Mouse (Mus musculus) megakaryocyte, embryonic 14.5 days (primary cell): ENCODE results near the gene Cd44. TPM values are rescaled to one million over a fixed set of nuclear protein-coding genes. Genes with fewer than 3 reads are reported as not detected.

ENCODE experiments used
- H3K27me3 ChIP-seq: replicated peaks from 2 replicates; pipeline ENCODE3; 2012; ENCODE audit warnings: inconsistent platforms
- H3K36me3 ChIP-seq: replicated peaks from 2 replicates; pipeline ENCODE3; 2012; ENCODE audit warnings: low read length, inconsistent platforms, mixed read lengths
- H3K4me1 ChIP-seq: 2 replicates; pipeline ENCODE4 v1.6.1; 2012; ENCODE audit warnings: inconsistent platforms
- H3K4me3 ChIP-seq: replicated peaks from 2 replicates; pipeline ENCODE3; 2012; ENCODE audit warnings: moderate library complexity, mild to moderate bottlenecking, inconsistent platforms
- H3K9me3 ChIP-seq: 2 replicates; pipeline ENCODE4 v1.6.1; 2012; ENCODE audit warnings: inconsistent platforms
- FLI1 ChIP-seq: IDR thresholded peaks from 2 replicates; pipeline ENCODE4 v1.6.1; 2012; ENCODE audit warnings: low read length, inconsistent platforms, mixed read lengths
- GATA1 ChIP-seq: IDR thresholded peaks from 3 replicates; pipeline ENCODE4 v1.6.1; 2012; ENCODE audit warnings: mixed read lengths, low read length, inconsistent platforms, borderline replicate concordance
- polyA plus RNA-seq: library from polyadenylated mRNA; stranded (reverse); fragments of >175 nt; gene quantifications from 2 replicates; pipeline ENCODE4 v1.2.3, GENCODE M21; 2012; ENCODE audit warnings: low replicate concordance; ENCODE audit not compliant: insufficient read depth

Gene Cd44
- polyA plus RNA-seq, 1 experiment: 10.6 TPM

- H3K4me3 ChIP-seq: no peak overlapping the region
- peaks cover under 1% of the 10 kb centered on the region; the same call in 1 of the 2 replicates for H3K9me3 ChIP-seq
- no peaks in the 10 kb centered on the region for H3K36me3 ChIP-seq
- H3K27me3 ChIP-seq: peaks cover 16% of the 10 kb centered on the region
- H3K4me1 ChIP-seq: no peaks in the 10 kb centered on the region
- TF ChIP-seq FLI1: no peak
- no peak for TF ChIP-seq GATA1
Observed at GRCm38 (mm10) chr2:102775561-102775960, 125.9 kb downstream of the Cd44 start.

GRCm38 (mm10) chr2:102774700-102775099, 126.8 kb downstream of the Cd44 start:
- Histone ChIP-seq H3K27me3 (peaks cover 14% of the 10 kb centered on the region), H3K9me3 (peaks cover 3% of the 10 kb centered on the region; the same call in 1 of the 2 replicates), H3K36me3 (no peaks in the 10 kb centered on the region), H3K4me3 (no peak overlapping the region), H3K4me1 (no peaks in the 10 kb centered on the region)
- TF ChIP-seq FLI1: no peak
- TF ChIP-seq GATA1: no peak

GRCm38 (mm10) chr2:102772276-102772675, 129.2 kb downstream of the Cd44 start:
- H3K4me1 ChIP-seq: no peaks in the 10 kb centered on the region
- TF ChIP-seq GATA1 (no peak), FLI1 (no peak)
- no peak overlapping the region for H3K4me3 ChIP-seq
- peaks cover 3% of the 10 kb centered on the region; the same call in 1 of the 2 replicates for H3K9me3 ChIP-seq
- H3K27me3 ChIP-seq: peaks cover 17% of the 10 kb centered on the region
- H3K36me3 ChIP-seq: no peaks in the 10 kb centered on the region

GRCm38 (mm10) chr2:102771304-102771703, 130.2 kb downstream of the Cd44 start:
- Histone ChIP-seq H3K27me3 (peaks cover 20% of the 10 kb centered on the region), H3K36me3 (no peaks in the 10 kb centered on the region), H3K4me1 (no peaks in the 10 kb centered on the region), H3K9me3 (peaks cover 3% of the 10 kb centered on the region; the same call in 1 of the 2 replicates), H3K4me3 (no peak overlapping the region)
- TF ChIP-seq FLI1 (no peak), GATA1 (no peak)

GRCm38 (mm10) chr2:102768267-102768666, 133.2 kb downstream of the Cd44 start:
- TF ChIP-seq FLI1 (no peak), GATA1 (no peak)
- Histone ChIP-seq H3K4me1 (no peaks in the 10 kb centered on the region), H3K9me3 (peaks cover 3% of the 10 kb centered on the region; the same call in 1 of the 2 replicates), H3K4me3 (no peak overlapping the region), H3K27me3 (peaks cover 14% of the 10 kb centered on the region), H3K36me3 (no peaks in the 10 kb centered on the region)

- Histone ChIP-seq H3K4me3 (no peak overlapping the region), H3K36me3 (no peaks in the 10 kb centered on the region), H3K9me3 (no peaks in the 10 kb centered on the region), H3K4me1 (peaks cover 24% of the 10 kb centered on the region), H3K27me3 (peaks cover 11% of the 10 kb centered on the region)
- TF ChIP-seq GATA1: no peak
- TF ChIP-seq FLI1: no peak
Observed at GRCm38 (mm10) chr2:102764602-102765374, 136.7 kb downstream of the Cd44 start.

- Histone ChIP-seq H3K27me3 (peaks cover 9% of the 10 kb centered on the region), H3K4me3 (no peak overlapping the region), H3K9me3 (no peaks in the 10 kb centered on the region), H3K4me1 (peaks cover 32% of the 10 kb centered on the region), H3K36me3 (no peaks in the 10 kb centered on the region)
- TF ChIP-seq FLI1 (no peak), GATA1 (no peak)
Observed at GRCm38 (mm10) chr2:102763991-102764390, 137.5 kb downstream of the Cd44 start.

GRCm38 (mm10) chr2:102763176-102763575, 138.3 kb downstream of the Cd44 start:
- Histone ChIP-seq H3K36me3 (no peaks in the 10 kb centered on the region), H3K9me3 (no peaks in the 10 kb centered on the region)
- TF ChIP-seq FLI1 (no peak), GATA1 (no peak)

More at GRCm38 (mm10) chr2:102763176-102763575, 138.3 kb downstream of the Cd44 start:
- Histone ChIP-seq H3K27me3 (peaks cover 9% of the 10 kb centered on the region), H3K4me3 (no peak overlapping the region), H3K4me1 (peaks cover 37% of the 10 kb centered on the region)

Other genes starting within 250 kb of the Cd44 start
- gene Slc1a2, start 243.0 kb downstream of the Cd44 start, polyA plus RNA-seq: not detected in 2 replicates
- gene Pdhx, start 171.8 kb upstream of the Cd44 start, polyA plus RNA-seq: 1.2 TPM in 1 of 2 replicates, not detected in the other
- gene Apip, start 172.0 kb upstream of the Cd44 start, polyA plus RNA-seq: 3.0 and 27.1 TPM in 2 replicates